Mouse (Mus musculus) embryonic facial prominence, embryonic 13.5 days (tissue): ENCODE measurements around the gene Gm28374. TPM values are rescaled to one million over a fixed set of nuclear protein-coding genes. Genes with fewer than 3 reads are reported as not detected.
"Not testable (repeated sequence)": the region's sequence is repeated elsewhere in the genome, so short reads cannot be mapped to it uniquely, and the experiment has no call there.

Experiments
- ATAC-seq: fragments of 200-750 bp; cut with Nextera tagmentation; 2 replicates; pipeline ENCODE4 v1.8.0; 2017; ENCODE audit warnings: low read depth; ENCODE audit not compliant: insufficient number of reproducible peaks, insufficient read depth, low FRiP score, low TSS enrichment
- H3K27ac ChIP-seq: fragments of 300-500 bp; sonication (generic); 2 replicates; pipeline ENCODE4 v1.5.1; 2015; ENCODE audit warnings: moderate library complexity, mild to moderate bottlenecking, inconsistent platforms
- H3K27me3 ChIP-seq: fragments of 300-500 bp; sonication (generic); 2 replicates; pipeline ENCODE4 v1.6.1; 2015; ENCODE audit warnings: mild to moderate bottlenecking, inconsistent platforms
- H3K36me3 ChIP-seq: fragments of 300-500 bp; sonication (generic); 2 replicates; pipeline ENCODE4 v1.6.1; 2015; ENCODE audit warnings: mild to moderate bottlenecking, inconsistent platforms
- H3K4me1 ChIP-seq: fragments of 300-500 bp; sonication (generic); 2 replicates; pipeline ENCODE4 v1.6.1; 2015; ENCODE audit warnings: inconsistent platforms
- H3K4me2 ChIP-seq: fragments of 300-500 bp; sonication (generic); 2 replicates; pipeline ENCODE4 v1.6.1; 2015; ENCODE audit warnings: moderate library complexity, mild to moderate bottlenecking, inconsistent platforms
- H3K4me3 ChIP-seq: fragments of 300-500 bp; sonication (generic); 2 replicates; pipeline ENCODE4 v1.5.1; 2015; ENCODE audit warnings: mild to moderate bottlenecking, inconsistent platforms
- H3K9ac ChIP-seq: fragments of 300-500 bp; sonication (generic); 2 replicates; pipeline ENCODE4 v1.6.1; 2015; ENCODE audit warnings: mild to moderate bottlenecking, inconsistent platforms
- H3K9me3 ChIP-seq: fragments of 300-500 bp; sonication (generic); 2 replicates; pipeline ENCODE4 v1.6.1; 2016; ENCODE audit warnings: inconsistent platforms
- WGBS: fragments of 180-500 bp; shearing (Covaris S2); methylation state at CpG from one replicate; pipeline ENCODE4 v1.1.7; 2015; ENCODE audit warnings: mixed read lengths; 5-methylcytosine and 5-hydroxymethylcytosine counted together
- polyA plus RNA-seq: library from polyadenylated mRNA; unstranded; fragments of >200 nt; fragmentation: Nextera tagmentation; extraction: Ambion mirVana; gene quantifications from 2 replicates; pipeline ENCODE4 v1.2.1, GENCODE M21; 2015

Gene Gm28374
- polyA plus RNA-seq, result 1.6 and 2.1 TPM in 2 replicates

- no peak for ATAC-seq
- no peaks in the 10 kb centered on the region for H3K27me3 ChIP-seq
- H3K9me3 ChIP-seq, result no peaks in the 10 kb centered on the region
- WGBS, result 79% methylated on average over 9 of the region's 9 CpGs
- H3K4me1 ChIP-seq, result peaks cover 26% of the 10 kb centered on the region
- peaks cover 39% of the 10 kb centered on the region for H3K36me3 ChIP-seq
- H3K4me3 ChIP-seq, result no peak within 1 kb of the TSS
- no peak within 1 kb of the TSS for H3K4me2 ChIP-seq
- H3K9ac ChIP-seq, result no peak within 1 kb of the TSS
- H3K27ac ChIP-seq, result no peak within 1 kb of the TSS
These were observed at the start of gene Gm28374 for GRCm38 (mm10) chr19:6082156-6082555. Gene Gm28374, minus strand, starts transcription at chr19:6082256.

- H3K4me2 ChIP-seq, H3K4me3 ChIP-seq, H3K9ac ChIP-seq, H3K4me1 ChIP-seq, H3K27ac ChIP-seq, H3K9me3 ChIP-seq, ATAC-seq, H3K27me3 ChIP-seq: not testable (repeated sequence)
- 81% methylated on average over 7 of the region's 7 CpGs for WGBS
- H3K36me3 ChIP-seq, result peaks cover 15% of the 10 kb centered on the region
These were observed 48.5 kb upstream of the Gm28374 start for GRCm38 (mm10) chr19:6130414-6131128.

- H3K9me3 ChIP-seq, result no peaks in the 10 kb centered on the region
- H3K36me3 ChIP-seq, result peaks cover 4% of the 10 kb centered on the region; the same call in 1 of the 2 replicates
- H3K4me2 ChIP-seq, result peak within 1 kb of the TSS; percentile 61
- peak; percentile 90 for ATAC-seq
- no peaks in the 10 kb centered on the region for H3K27me3 ChIP-seq
- WGBS, result under 1% methylated on average over 32 of the region's 32 CpGs
- peak within 1 kb of the TSS; percentile 94 for H3K27ac ChIP-seq
- H3K4me3 ChIP-seq, result peak within 1 kb of the TSS; percentile 59
- peaks cover 16% of the 10 kb centered on the region for H3K4me1 ChIP-seq
- peak within 1 kb of the TSS; percentile 74 for H3K9ac ChIP-seq
These were observed 45.8 kb upstream of the Gm28374 start, which contains the start of gene Snx15 for GRCm38 (mm10) chr19:6127760-6128341. Gene Snx15, minus strand, starts transcription at chr19:6128304.

- Histone ChIP-seq H3K9me3 (no peaks in the 10 kb centered on the region), H3K4me3 (peak overlapping the region; percentile 59), H3K9ac (peak overlapping the region; percentile 74; the same call in 1 of the 2 replicates), H3K36me3 (peaks cover 9% of the 10 kb centered on the region; the same call in 1 of the 2 replicates), H3K4me1 (peaks cover 16% of the 10 kb centered on the region), H3K4me2 (peak overlapping the region; percentile 61), H3K27me3 (no peaks in the 10 kb centered on the region), H3K27ac (peak overlapping the region; percentile 94)
- ATAC-seq, result no peak
- 73% methylated on average over 10 of the region's 10 CpGs for WGBS
These were observed 44.9 kb upstream of the Gm28374 start for GRCm38 (mm10) chr19:6126789-6127580.

- H3K27ac ChIP-seq, result no peak overlapping the region
- H3K9ac ChIP-seq, result no peak overlapping the region
- H3K4me1 ChIP-seq, result peaks cover 16% of the 10 kb centered on the region
- H3K4me2 ChIP-seq, result no peak overlapping the region
- H3K9me3 ChIP-seq, result no peaks in the 10 kb centered on the region
- no peaks in the 10 kb centered on the region for H3K27me3 ChIP-seq
- no peak for ATAC-seq
- H3K36me3 ChIP-seq, result peaks cover 12% of the 10 kb centered on the region
- no peak overlapping the region for H3K4me3 ChIP-seq
- WGBS, result 21% methylated on average over 4 of the region's 4 CpGs
These were observed 44.2 kb upstream of the Gm28374 start for GRCm38 (mm10) chr19:6126289-6126688.

- peaks cover 16% of the 10 kb centered on the region for H3K36me3 ChIP-seq
These were observed 42.8 kb upstream of the Gm28374 start for GRCm38 (mm10) chr19:6124898-6125297.

GRCm38 (mm10) chr19:6123330-6123729 lies 41.3 kb upstream of the Gm28374 start:
- no peaks in the 10 kb centered on the region for H3K27me3 ChIP-seq
- H3K9ac ChIP-seq, result no peak overlapping the region
- H3K4me2 ChIP-seq, result no peak overlapping the region
- no peak for ATAC-seq
- H3K4me3 ChIP-seq, result no peak overlapping the region
- H3K36me3 ChIP-seq, result peaks cover 16% of the 10 kb centered on the region
- WGBS, result 49% methylated on average over 8 of the region's 8 CpGs
- H3K27ac ChIP-seq, result no peak overlapping the region
- peaks cover 18% of the 10 kb centered on the region for H3K4me1 ChIP-seq
- H3K9me3 ChIP-seq, result no peaks in the 10 kb centered on the region

More at GRCm38 (mm10) chr19:6124898-6125297, 42.8 kb upstream of the Gm28374 start:
- no peak overlapping the region for H3K27ac ChIP-seq
- no peak for ATAC-seq
- 68% methylated on average over 2 of the region's 2 CpGs for WGBS
- no peak overlapping the region for H3K4me2 ChIP-seq
- H3K4me3 ChIP-seq, result no peak overlapping the region
- no peaks in the 10 kb centered on the region for H3K27me3 ChIP-seq
- H3K4me1 ChIP-seq, result peaks cover 16% of the 10 kb centered on the region
- H3K9me3 ChIP-seq, result no peaks in the 10 kb centered on the region
- H3K9ac ChIP-seq, result no peak overlapping the region

- Histone ChIP-seq H3K4me1 (peaks cover 21% of the 10 kb centered on the region), H3K27ac (no peak overlapping the region), H3K36me3 (peaks cover 16% of the 10 kb centered on the region), H3K9ac (0 out of 2 replicates have a peak overlapping the region, but pooled peaks have one; percentile 27), H3K9me3 (no peaks in the 10 kb centered on the region), H3K4me3 (no peak overlapping the region), H3K27me3 (no peaks in the 10 kb centered on the region), H3K4me2 (no peak overlapping the region; the same call in 1 of the 2 replicates)
- WGBS, result 39% methylated on average over 19 of the region's 19 CpGs
- no peak for ATAC-seq
These were observed 39.7 kb upstream of the Gm28374 start for GRCm38 (mm10) chr19:6121761-6122160.

- ATAC-seq, result peak; percentile 17; the same call in 1 of the 2 replicates
- WGBS, result under 1% methylated on average over 8 of the region's 8 CpGs
- H3K4me3 ChIP-seq, result peak overlapping the region; percentile 94
- peaks cover 40% of the 10 kb centered on the region for H3K36me3 ChIP-seq
- H3K4me1 ChIP-seq, result peaks cover 24% of the 10 kb centered on the region
- H3K27ac ChIP-seq, result peak overlapping the region; percentile 96
- H3K27me3 ChIP-seq, result no peaks in the 10 kb centered on the region
- no peaks in the 10 kb centered on the region for H3K9me3 ChIP-seq
- peak overlapping the region; percentile 91 for H3K9ac ChIP-seq
- H3K4me2 ChIP-seq, result peak overlapping the region; percentile 89
These were observed 36.7 kb upstream of the Gm28374 start for GRCm38 (mm10) chr19:6118677-6119185.

GRCm38 (mm10) chr19:6117986-6118676 lies 36.1 kb upstream of the Gm28374 start, which contains the start of gene Sac3d1:
Gene Sac3d1, minus strand, starts transcription at chr19:6118650.
- Histone ChIP-seq H3K9ac (peak within 1 kb of the TSS; percentile 91), H3K9me3 (no peaks in the 10 kb centered on the region), H3K4me1 (peaks cover 19% of the 10 kb centered on the region), H3K36me3 (peaks cover 43% of the 10 kb centered on the region), H3K27me3 (no peaks in the 10 kb centered on the region), H3K27ac (peak within 1 kb of the TSS; percentile 96), H3K4me3 (peak within 1 kb of the TSS; percentile 94), H3K4me2 (peak within 1 kb of the TSS; percentile 89)
- ATAC-seq, result peak; percentile 76
- under 1% methylated on average over 77 of the region's 77 CpGs for WGBS
